Mouse (Mus musculus) activated CD4-positive, CD25-positive, alpha-beta regulatory T cell (primary cell): Measurements from ENCODE around the gene Smg7. TPM values are rescaled to one million over a fixed set of nuclear protein-coding genes. Genes with fewer than 3 reads are reported as not detected.

Experiments used
- polyA plus RNA-seq, 2 experiments: library from polyadenylated mRNA; unstranded; fragments of 100-300 nt; shearing (Covaris generic); gene quantifications; one replicate each; pipeline ENCODE4 v1.2.1; 2017

Gene Smg7
- polyA plus RNA-seq: 10 to 100 TPM; 35.0 to 37.5 TPM

GRCm38 (mm10) chr1:152901765-152902664, at the start of gene Smg7:
Gene Smg7, minus strand, starts transcription at chr1:152902646.

GRCm38 (mm10) chr1:152799897-152800296, 102.5 kb downstream of the Smg7 start, which contains the start of gene Ncf2:
Gene Ncf2, plus strand, starts transcription at chr1:152800194.

Other genes with a start within 250 kb of the Smg7 start
- gene Apobec4, start 152.1 kb downstream of the Smg7 start, polyA plus RNA-seq: not detected
- 1 to 10 TPM; 2.1 to 4.1 TPM for gene Rgl1, start 136.3 kb downstream of the Smg7 start, polyA plus RNA-seq
- gene Arpc5, start 136.1 kb downstream of the Smg7 start, polyA plus RNA-seq: 100 to 1,000 TPM; 742 to 958 TPM
- gene Ncf2, start 102.5 kb downstream of the Smg7 start, polyA plus RNA-seq: 1 to 10 TPM; 2.1 to 5.3 TPM
- 1 to 10 TPM in 1 of 2 experiments, under 1 TPM in 1; 0.91 to 2.0 TPM for gene Nmnat2, start 52.3 kb upstream of the Smg7 start, polyA plus RNA-seq